ENCODE assay signal across 8 mouse cellular contexts in genomic region chr11:33075293-33075692, GRCm38 (mm10).
DNase-seq lines count a peak whose midpoint lies in the region; ATAC-seq lines count a peak whose summit lies in the region.

No protein-coding gene starts in this region.

- intact Hi-C loops in heart, postnatal 25 days (cut with DNase I): loop anchor here (5.0 kb wide), 1 partner anchor 83 kb away; no protein-coding TSS in a partner anchor

- WGBS in hindbrain, embryonic 13.5 days: 70% methylated on average over 8 of the region's 8 CpGs
- WGBS in hindbrain, embryonic 11.5 days: 74% methylated on average over 8 of the region's 8 CpGs
- WGBS in embryonic facial prominence, embryonic 15.5 days: 28% methylated on average over 8 of the region's 8 CpGs

- DNase-seq in hindbrain, embryonic 11.5 days (ENCODE audit: low spot score): no peak
- peak; percentile 51 for DNase-seq in heart, postnatal 25 days (ENCODE audit: low spot score)
- DNase-seq in lung, postnatal 10 days: peak; percentile 77
- DNase-seq in urinary bladder, adult 2 months (ENCODE audit: low spot score): no peak
- no peak for DNase-seq in urinary bladder, adult 18-20 months (ENCODE audit: low spot score in 2 of 2)
- DNase-seq in adrenal gland, adult (ENCODE audit: inconsistent age in 2 of 2, low spot score in 1 of 2): no peak

- no peaks in the 10 kb centered on the region for H3K27me3 ChIP-seq in hindbrain, embryonic 13.5 days
- H3K27me3 ChIP-seq in hindbrain, embryonic 11.5 days (ENCODE audit: control insufficient read depth, insufficient read depth, low read length): no peaks in the 10 kb centered on the region
- H3K27me3 ChIP-seq in embryonic facial prominence, embryonic 15.5 days: no peaks in the 10 kb centered on the region

- H3K4me3 ChIP-seq in hindbrain, embryonic 13.5 days: no peak overlapping the region
- no peak overlapping the region for H3K4me3 ChIP-seq in hindbrain, embryonic 11.5 days (ENCODE audit: low read depth, low read length)
- no peak overlapping the region for H3K4me3 ChIP-seq in embryonic facial prominence, embryonic 15.5 days (replicated peaks)

- peaks cover 12% of the 10 kb centered on the region for H3K4me1 ChIP-seq in hindbrain, embryonic 13.5 days (replicated peaks)
- H3K4me1 ChIP-seq in hindbrain, embryonic 11.5 days (replicated peaks; ENCODE audit: control insufficient read depth, insufficient read depth, low read length): no peaks in the 10 kb centered on the region; the same call in 1 of the 2 replicates
- H3K4me1 ChIP-seq in embryonic facial prominence, embryonic 15.5 days: peaks cover 38% of the 10 kb centered on the region

- H3K27ac ChIP-seq in hindbrain, embryonic 13.5 days: no peak overlapping the region
- H3K27ac ChIP-seq in hindbrain, embryonic 11.5 days (ENCODE audit: low read depth, low read length): no peak overlapping the region
- no peak overlapping the region; the same call in 1 of the 2 replicates for H3K27ac ChIP-seq in embryonic facial prominence, embryonic 15.5 days (replicated peaks)

- H3K9me3 ChIP-seq in hindbrain, embryonic 13.5 days: no peaks in the 10 kb centered on the region
- no peaks in the 10 kb centered on the region for H3K9me3 ChIP-seq in hindbrain, embryonic 11.5 days (ENCODE audit: control insufficient read depth, low read length)
- no peaks in the 10 kb centered on the region for H3K9me3 ChIP-seq in embryonic facial prominence, embryonic 15.5 days (replicated peaks)

- H3K4me2 ChIP-seq in hindbrain, embryonic 13.5 days: no peak overlapping the region
- no peak overlapping the region for H3K4me2 ChIP-seq in hindbrain, embryonic 11.5 days (replicated peaks; ENCODE audit: low read depth, low read length)
- no peak overlapping the region for H3K4me2 ChIP-seq in embryonic facial prominence, embryonic 15.5 days (replicated peaks)

- ATAC-seq in hindbrain, embryonic 13.5 days (ENCODE audit: low FRiP score): 0 out of 2 replicates have a peak, but pooled peaks have one; percentile 40
- ATAC-seq in hindbrain, embryonic 11.5 days (ENCODE audit: low FRiP score): no peak
- peak; percentile 52; the same call in 1 of the 2 replicates for ATAC-seq in embryonic facial prominence, embryonic 15.5 days (ENCODE audit: insufficient number of reproducible peaks, low FRiP score, low TSS enrichment, low read depth)

- no peaks in the 10 kb centered on the region for H3K36me3 ChIP-seq in hindbrain, embryonic 13.5 days
- H3K36me3 ChIP-seq in hindbrain, embryonic 11.5 days (ENCODE audit: control insufficient read depth, insufficient read depth, low read length): no peaks in the 10 kb centered on the region
- H3K36me3 ChIP-seq in embryonic facial prominence, embryonic 15.5 days: no peaks in the 10 kb centered on the region

- no peak overlapping the region for H3K9ac ChIP-seq in hindbrain, embryonic 13.5 days
- no peak overlapping the region for H3K9ac ChIP-seq in hindbrain, embryonic 11.5 days (ENCODE audit: low read depth, low read length)
- H3K9ac ChIP-seq in embryonic facial prominence, embryonic 15.5 days: no peak overlapping the region

Comparison
In these comparisons a context has a peak if more than half of its experiments do, and no peak if none do; other contexts are left out.
1. DNase-seq: peak in heart, postnatal 25 days (single experiment) and lung, postnatal 10 days (single experiment); none in hindbrain, embryonic 11.5 days (single experiment), urinary bladder, adult 2 months (single experiment), urinary bladder, adult 18-20 months (0 of 2) and adrenal gland, adult (0 of 2).